Mouse (Mus musculus) lung, adult 2 months (tissue): ENCODE results near the gene Cacng7. TPM values are rescaled to one million over a fixed set of nuclear protein-coding genes. Genes with fewer than 3 reads are reported as not detected.
A peak's percentile ranks its signal among the peaks of the same experiment; 100 is the strongest.
"Not testable (repeated sequence)": the region's sequence is repeated elsewhere in the genome, so short reads cannot be mapped to it uniquely, and the experiment has no call there.

ENCODE experiments used
- DNase-seq: peaks from one replicate; pipeline ENCODE4 v3.0.0; 2022
- H3K4me1 ChIP-seq: fragments of 200-500 bp; 2 replicates; pipeline ENCODE4 v1.6.1; 2011; ENCODE audit warnings: low read length; ENCODE audit not compliant: control insufficient read depth, insufficient read depth
- H3K4me3 ChIP-seq: fragments of 200-500 bp; replicated peaks from 2 replicates; pipeline ENCODE3; 2011; ENCODE audit warnings: low read depth, mild to moderate bottlenecking, control low read depth, low read length; ENCODE audit errors: extremely low read depth
- CTCF ChIP-seq: fragments of 200-500 bp; IDR thresholded peaks from 2 replicates; pipeline ENCODE4 v1.5.1; 2011; ENCODE audit warnings: mild to moderate bottlenecking, low read length, control low read depth; ENCODE audit not compliant: insufficient read depth
- POLR2A ChIP-seq: fragments of 200-500 bp; IDR thresholded peaks from 2 replicates; pipeline ENCODE4 v1.6.1; 2011; ENCODE audit warnings: low read depth, mild to moderate bottlenecking, control low read depth, low read length, borderline replicate concordance; ENCODE audit errors: extremely low read depth
- WGBS: fragments of 180-500 bp; shearing (Covaris S2); methylation state at CpG from one replicate; pipeline ENCODE4 v1.1.7; 2018; 5-methylcytosine and 5-hydroxymethylcytosine counted together
- polyA plus RNA-seq: library from polyadenylated mRNA; depleted of rRNA; stranded (reverse); fragments of >200 nt; gene quantifications from 2 replicates; pipeline ENCODE4 v1.2.3, GENCODE M21; 2012

Cacng7 gene
- polyA plus RNA-seq, 1 experiment, result 7.4 TPM

GRCm38 (mm10) chr7:3386036-3386730 is 53.4 kb downstream of the Cacng7 start:
- no peak for TF ChIP-seq CTCF
- no peak for TF ChIP-seq POLR2A

GRCm38 (mm10) chr7:3387761-3388160 is 55.0 kb downstream of the Cacng7 start:
- Histone ChIP-seq H3K4me1 (no peaks in the 10 kb centered on the region), H3K4me3 (no peak overlapping the region)
- 83% methylated on average over 18 of the region's 18 CpGs for WGBS
- DNase-seq, result no peak
- TF ChIP-seq CTCF (no peak), POLR2A (no peak)

More at GRCm38 (mm10) chr7:3386036-3386730, 53.4 kb downstream of the Cacng7 start:
- 73% methylated on average over 6 of the region's 6 CpGs for WGBS
- DNase-seq, result no peak
- Histone ChIP-seq H3K4me1 (no peaks in the 10 kb centered on the region), H3K4me3 (no peak overlapping the region)

GRCm38 (mm10) chr7:3388885-3389284 is 56.1 kb downstream of the Cacng7 start:
- 49% methylated on average over 6 of the region's 6 CpGs for WGBS

GRCm38 (mm10) chr7:3389444-3390412 is 57.0 kb downstream of the Cacng7 start:
- Histone ChIP-seq H3K4me1 (no peaks in the 10 kb centered on the region), H3K4me3 (no peak overlapping the region)
- 1% methylated on average over 16 of the region's 17 CpGs for WGBS
- TF ChIP-seq POLR2A (no peak), CTCF (no peak)
- peak; percentile 10 for DNase-seq

More at GRCm38 (mm10) chr7:3388885-3389284, 56.1 kb downstream of the Cacng7 start:
- Histone ChIP-seq H3K4me3 (no peak overlapping the region), H3K4me1 (no peaks in the 10 kb centered on the region)
- TF ChIP-seq POLR2A (no peak), CTCF (no peak)
- DNase-seq, result no peak

- under 1% methylated on average over 7 of the region's 7 CpGs for WGBS
Observed at GRCm38 (mm10) chr7:3390413-3391080, 57.8 kb downstream of the Cacng7 start, which contains the start of gene Cacng8. Gene Cacng8 (plus strand): TSS chr7:3390683.

GRCm38 (mm10) chr7:3391081-3391451 is 58.3 kb downstream of the Cacng7 start:
- TF ChIP-seq CTCF, result no peak
- TF ChIP-seq POLR2A, result no peak
- H3K4me3 ChIP-seq, result no peak overlapping the region
- no peak for DNase-seq
- no peaks in the 10 kb centered on the region for H3K4me1 ChIP-seq
- 15% methylated on average over 12 of the region's 12 CpGs for WGBS

More at GRCm38 (mm10) chr7:3390413-3391080, 57.8 kb downstream of the Cacng7 start, which contains the start of gene Cacng8:
- TF ChIP-seq CTCF, result no peak
- no peak for TF ChIP-seq POLR2A
- Histone ChIP-seq H3K4me1 (no peaks in the 10 kb centered on the region), H3K4me3 (no peak within 1 kb of the TSS)
- DNase-seq, result no peak

- no peaks in the 10 kb centered on the region for H3K4me1 ChIP-seq
- H3K4me3 ChIP-seq, result no peak overlapping the region
- WGBS, result 27% methylated on average over 4 of the region's 4 CpGs
- TF ChIP-seq POLR2A (no peak), CTCF (no peak)
- no peak for DNase-seq
Observed at GRCm38 (mm10) chr7:3391809-3392208, 59.1 kb downstream of the Cacng7 start.

GRCm38 (mm10) chr7:3397355-3397754 is 64.6 kb downstream of the Cacng7 start:
- H3K4me1 ChIP-seq, result no peaks in the 10 kb centered on the region
- 65% methylated on average over 10 of the region's 10 CpGs for WGBS
- DNase-seq, result no peak
- no peak overlapping the region for H3K4me3 ChIP-seq
- TF ChIP-seq CTCF (no peak), POLR2A (no peak)

GRCm38 (mm10) chr7:3397797-3398196 is 65.0 kb downstream of the Cacng7 start:
- TF ChIP-seq POLR2A (no peak), CTCF (no peak)
- Histone ChIP-seq H3K4me1 (no peaks in the 10 kb centered on the region), H3K4me3 (no peak overlapping the region)
- WGBS, result 56% methylated on average over 7 of the region's 7 CpGs
- no peak for DNase-seq

GRCm38 (mm10) chr7:3398363-3398762 is 65.6 kb downstream of the Cacng7 start:
- not testable (repeated sequence) for H3K4me1 ChIP-seq, DNase-seq, H3K4me3 ChIP-seq
- 87% methylated on average over 8 of the region's 8 CpGs for WGBS
